Mouse (Mus musculus) left cerebral cortex, adult 6 months (tissue): ENCODE data around the gene Olah. TPM values are rescaled to one million over a fixed set of nuclear protein-coding genes. Genes with fewer than 3 reads are reported as not detected.

Experiments used
- long read RNA-seq, 2 experiments: library from polyadenylated mRNA; unstranded; transcript quantifications; one replicate each; pipeline ENCODE4 v2.0.0; 2019 to 2020
- polyA plus RNA-seq: library from polyadenylated mRNA; unstranded; fragments of <200 nt; fragmentation: Nextera tagmentation; gene quantifications from 2 replicates; pipeline ENCODE4 v1.2.3, GENCODE M21; 2021

Gene Olah
- polyA plus RNA-seq: not detected in 2 replicates
- long read RNA-seq, experiment 1: 0 reads
- long read RNA-seq, experiment 2: 0 reads

GRCm38 (mm10) chr2:3397110-3397509 is at the start of gene Olah:
Olah (minus strand) TSS chr2:3397210.

GRCm38 (mm10) chr2:3423841-3424578 is 27.0 kb upstream of the Olah start, which contains the start of gene Dclre1c:
Dclre1c (plus strand) TSS chr2:3424131.

GRCm38 (mm10) chr2:3422548-3422947 is 25.5 kb upstream of the Olah start, which contains the start of gene Meig1:
Meig1 (minus strand) TSS chr2:3422648.

GRCm38 (mm10) chr2:3335611-3336301 is 61.3 kb downstream of the Olah start, which contains the start of gene Acbd7:
Acbd7 (plus strand) TSS chr2:3336168.

GRCm38 (mm10) chr2:3332484-3333242 is 64.3 kb downstream of the Olah start, which contains the start of gene Rpp38:
Rpp38 (minus strand) TSS chr2:3332643.

Other genes with a start within 250 kb of the Olah start
- gene Nmt2, start 113.0 kb downstream of the Olah start, polyA plus RNA-seq: 90.1 and 160 TPM in 2 replicates
- 13.9 and 14.6 TPM in 2 replicates for gene Rpp38, start 64.6 kb downstream of the Olah start, polyA plus RNA-seq
- gene Acbd7, start 61.0 kb downstream of the Olah start, polyA plus RNA-seq: 1.3 and 2.3 TPM in 2 replicates
- 15.8 and 16.0 TPM in 2 replicates for gene Meig1, start 25.4 kb upstream of the Olah start, polyA plus RNA-seq
- gene Dclre1c, start 26.9 kb upstream of the Olah start, polyA plus RNA-seq: 3.8 TPM in 2 replicates
- 1.3 and 3.8 TPM in 2 replicates for gene Suv39h2, start 77.8 kb upstream of the Olah start, polyA plus RNA-seq
- 0.49 and 0.56 TPM in 2 replicates for gene Gm45902, start 115.6 kb upstream of the Olah start, polyA plus RNA-seq
- gene Hspa14, start 115.6 kb upstream of the Olah start, polyA plus RNA-seq: 27.4 and 33.3 TPM in 2 replicates
- gene Cdnf, start 115.8 kb upstream of the Olah start, polyA plus RNA-seq: 0.17 and 0.40 TPM in 2 replicates
- gene Fam107b, start 173.3 kb upstream of the Olah start, polyA plus RNA-seq: 2.3 and 2.9 TPM in 2 replicates